Mouse (Mus musculus): ENCODE results near the gene Zfhx3.
A peak's percentile ranks its signal among the peaks of the same experiment; 100 is the strongest.

Zfhx3 gene

GRCm38 (mm10) chr8:108647556-108647955 lies 705.1 kb downstream of the Zfhx3 start:
- no peak for DNase-seq (ENCODE audit: low read depth, low spot score)

DNA sequence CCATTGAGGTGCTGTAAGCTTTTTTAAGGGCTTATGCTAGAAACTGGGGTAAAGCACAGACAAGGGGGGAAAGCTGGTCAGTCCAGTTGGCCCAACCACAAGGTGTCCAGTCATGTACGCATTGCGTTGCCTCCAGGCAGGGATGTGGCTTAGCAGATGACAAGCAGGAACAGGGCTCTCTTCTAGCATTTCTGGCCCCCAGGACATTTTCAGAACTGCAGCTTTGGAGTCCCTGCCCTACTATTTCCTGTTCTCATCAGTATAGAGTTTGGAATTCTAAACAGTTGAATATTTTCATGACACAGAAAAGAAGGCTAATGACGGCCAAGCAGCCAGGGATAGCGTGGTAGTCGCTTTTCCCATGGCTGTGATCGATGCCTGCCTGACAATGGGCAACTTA lies 706.5 kb downstream of the Zfhx3 start:
- DNase-seq (ENCODE audit: low read depth, low spot score) = no peak

GRCm38 (mm10) chr8:108650837-108651236 lies 708.4 kb downstream of the Zfhx3 start:
- DNase-seq (ENCODE audit: low read depth, low spot score) = no peak

- no peak for DNase-seq (ENCODE audit: low read depth, low spot score)
Measured at GRCm38 (mm10) chr8:108661486-108662093, 719.1 kb downstream of the Zfhx3 start.

DNA sequence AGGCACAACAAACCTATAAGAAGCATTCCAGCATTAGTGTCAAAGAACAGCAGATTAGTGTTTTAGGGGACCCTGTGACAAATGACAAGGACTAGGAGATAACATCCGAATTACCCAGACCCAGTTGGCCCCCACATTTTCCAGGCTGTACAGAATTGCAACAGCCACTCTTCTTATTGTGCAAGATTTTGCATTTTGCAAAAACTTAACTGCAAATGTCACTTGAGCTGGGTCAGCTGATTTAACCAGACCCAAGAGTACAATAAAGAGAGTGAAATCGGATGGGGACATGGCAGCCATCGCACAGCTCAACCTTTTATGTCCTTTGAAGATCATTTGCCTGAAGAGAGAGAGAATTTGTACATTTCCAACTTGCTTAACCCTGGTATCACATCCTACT lies 720.3 kb downstream of the Zfhx3 start:
- no peak for DNase-seq (ENCODE audit: low read depth, low spot score)

DNA sequence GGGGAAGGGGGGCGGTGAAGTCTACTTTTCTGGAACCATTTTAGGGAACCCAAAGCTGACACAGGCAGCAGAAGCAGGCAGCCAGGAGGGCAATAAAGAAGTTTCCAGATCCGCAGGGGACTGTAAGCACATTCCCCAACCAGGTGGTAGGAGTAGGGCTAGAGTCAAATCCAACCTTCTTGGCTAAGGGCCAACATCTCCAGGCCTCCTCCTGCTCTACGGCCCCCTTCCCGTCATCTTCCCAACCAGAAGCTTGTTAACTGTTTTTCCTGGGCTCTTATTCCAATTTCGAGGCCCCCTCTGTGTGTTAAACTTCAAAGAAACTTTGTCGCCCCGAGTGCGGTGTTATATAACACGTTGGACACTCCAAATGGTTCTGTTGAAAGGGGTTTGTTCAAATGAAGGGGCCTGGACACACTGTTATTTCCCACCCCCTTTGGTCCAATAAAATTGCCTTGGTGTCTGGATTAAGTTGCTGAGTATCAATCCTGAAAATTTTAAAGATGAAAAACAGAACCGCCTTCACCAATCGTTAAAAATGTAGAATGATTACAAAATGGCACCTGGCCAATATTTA lies 729.6 kb downstream of the Zfhx3 start:
- DNase-seq (ENCODE audit: low read depth, low spot score) = no peak

DNA sequence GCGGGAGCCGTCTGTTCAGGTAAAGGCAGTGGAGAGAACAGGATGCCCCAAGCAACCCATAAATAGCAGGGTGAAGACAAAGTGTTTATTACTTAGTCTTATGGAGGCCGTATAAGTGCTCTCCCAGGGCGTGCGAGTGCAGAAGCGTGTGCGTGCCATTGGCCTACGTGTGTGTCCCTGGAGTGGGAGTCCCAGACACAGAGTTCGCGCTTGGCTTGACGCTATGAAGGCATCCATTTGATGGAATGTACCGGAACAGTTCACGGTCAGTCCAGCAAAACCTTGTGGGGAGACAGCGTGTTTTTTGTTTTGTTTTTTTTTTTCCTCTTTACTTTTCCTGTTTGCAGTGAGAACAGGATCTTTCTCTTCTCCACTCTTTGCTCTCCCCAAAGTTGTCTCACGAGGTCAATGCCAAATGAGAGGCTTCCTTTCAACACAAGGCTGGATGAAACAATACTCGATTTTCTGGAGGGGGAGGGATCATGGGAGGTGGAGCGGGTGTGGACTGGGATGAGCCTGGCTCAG lies 732.6 kb downstream of the Zfhx3 start:
- DNase-seq (ENCODE audit: low read depth, low spot score) = peak; percentile 10

DNA sequence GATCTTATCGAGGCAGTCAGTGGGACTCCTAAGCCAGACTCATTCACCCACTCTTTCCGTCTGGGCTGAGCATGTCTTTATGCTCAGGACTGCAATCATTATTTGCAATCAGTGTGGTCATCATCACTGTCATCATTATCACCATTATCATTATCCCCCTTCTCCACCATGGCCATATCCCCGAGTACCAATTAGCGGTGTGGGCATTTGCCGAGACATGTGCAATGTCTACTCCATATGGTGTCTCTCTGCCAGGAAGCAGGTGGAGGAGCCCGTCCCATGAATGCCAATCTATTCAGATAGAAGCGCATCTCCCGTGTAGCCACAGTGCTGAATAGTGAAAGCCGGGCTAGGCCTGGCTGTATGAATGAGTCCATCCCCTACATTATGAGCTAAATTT lies 747.2 kb downstream of the Zfhx3 start:
- no peak for DNase-seq (ENCODE audit: low read depth, low spot score)

- DNase-seq (ENCODE audit: low read depth, low spot score) = peak; percentile 58
Measured at GRCm38 (mm10) chr8:108690576-108691455, 748.4 kb downstream of the Zfhx3 start.

DNA sequence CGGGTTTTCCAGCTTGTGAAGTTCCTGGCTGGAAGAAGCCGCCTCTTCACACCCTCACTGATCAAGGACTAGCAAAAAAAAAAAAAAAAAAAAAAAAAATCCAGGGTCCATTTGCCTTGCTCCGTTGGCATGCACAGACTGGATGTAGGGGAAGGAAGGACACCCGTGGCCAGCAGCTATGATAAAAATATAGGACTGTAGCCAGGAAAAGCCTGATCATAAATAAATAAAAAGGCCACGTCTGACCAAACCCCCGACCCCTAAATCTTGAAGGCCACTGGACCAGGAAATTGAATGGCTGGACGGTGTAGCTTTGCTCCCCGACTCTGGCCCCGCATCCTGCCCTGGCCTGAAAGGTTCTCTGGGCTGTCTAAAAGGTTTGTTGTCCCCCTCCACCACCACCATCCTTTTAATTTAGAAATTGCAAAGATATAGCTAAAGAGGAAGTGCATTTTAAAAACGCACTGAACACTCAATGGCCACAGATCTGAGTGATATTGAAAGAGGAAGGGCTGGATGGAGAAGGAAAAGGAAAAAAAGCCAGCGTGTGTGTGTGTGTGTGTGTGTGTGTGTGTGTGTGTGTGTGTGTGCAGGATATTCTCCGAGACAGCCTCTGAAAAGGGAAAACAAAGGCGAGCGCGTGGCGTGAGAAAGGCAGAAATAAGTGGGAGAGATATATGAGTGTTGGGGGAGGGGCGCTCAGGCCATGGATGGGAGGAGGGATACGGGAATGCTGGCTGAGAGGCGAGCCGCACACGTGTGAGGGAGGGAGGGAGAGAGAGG lies 749.2 kb downstream of the Zfhx3 start:
- DNase-seq (ENCODE audit: low read depth, low spot score) = peak; percentile 52

GRCm38 (mm10) chr8:108692239-108692627 lies 749.8 kb downstream of the Zfhx3 start:
- DNase-seq (ENCODE audit: low read depth, low spot score) = peak; percentile 73

DNA sequence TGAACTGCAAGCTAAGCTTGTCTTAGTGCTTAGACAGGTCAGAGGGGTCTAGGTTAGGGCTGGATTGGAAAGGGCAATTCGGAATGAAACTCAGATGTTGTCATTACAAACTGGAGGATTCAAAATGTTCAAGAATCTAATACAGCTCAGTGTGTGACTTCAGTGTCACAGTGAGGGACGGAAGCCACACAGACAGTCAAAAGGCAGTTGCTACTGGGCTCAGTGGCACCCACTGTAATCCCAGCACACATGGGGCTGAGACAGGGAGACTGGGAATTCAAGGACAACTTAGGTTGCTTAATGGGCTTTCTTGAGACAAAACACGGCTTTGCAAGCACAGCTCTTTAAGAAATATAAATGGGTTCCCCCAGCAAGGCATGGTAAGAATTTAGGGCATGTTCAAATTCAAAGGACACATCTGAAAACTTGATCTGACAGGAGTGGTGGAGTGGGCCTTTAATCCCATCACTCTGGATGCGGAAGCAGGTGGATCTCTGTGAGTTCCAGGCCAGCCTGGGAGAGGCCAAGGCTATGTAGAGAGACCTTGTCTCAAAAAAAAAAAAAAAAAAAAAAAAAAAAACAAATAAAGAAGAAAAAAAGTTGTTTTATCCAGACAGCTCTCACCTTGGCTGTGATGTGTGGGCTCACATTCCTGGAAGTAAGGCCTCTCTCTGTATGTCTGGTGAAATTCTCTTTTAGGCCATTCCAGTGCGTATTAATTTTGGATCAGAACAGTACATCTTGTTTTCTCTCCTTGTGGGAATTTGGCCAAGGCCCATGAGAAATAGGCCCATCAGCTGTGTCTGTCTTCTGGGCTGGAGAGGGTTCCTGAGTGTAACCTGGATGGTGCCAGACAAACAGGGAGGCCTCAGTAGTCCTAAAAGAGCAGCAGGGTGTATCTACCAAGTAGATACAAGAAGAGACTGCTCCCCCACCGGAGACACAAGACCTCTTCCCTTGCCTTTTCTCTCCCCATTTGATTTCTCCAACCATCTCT lies 750.5 kb downstream of the Zfhx3 start:
- no peak for DNase-seq (ENCODE audit: low read depth, low spot score)

DNA sequence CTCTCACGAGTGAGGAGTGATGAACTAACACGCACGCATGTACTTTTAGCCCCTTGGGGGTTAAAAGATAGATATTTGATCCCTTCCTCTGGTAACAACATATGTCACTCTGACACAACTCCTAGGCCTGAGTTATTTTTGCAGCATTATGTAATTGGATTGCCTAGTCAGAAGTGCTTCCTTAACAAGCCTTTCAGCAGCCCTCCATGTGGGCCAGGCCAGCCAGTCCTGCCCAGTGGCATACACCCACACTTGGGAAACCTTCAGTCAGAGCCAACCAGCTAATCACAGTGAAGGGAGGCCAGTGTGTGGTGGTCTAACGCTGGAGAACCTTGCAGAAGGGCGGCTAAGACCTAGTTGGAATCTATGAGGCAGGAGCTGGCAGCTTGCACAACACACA lies 751.4 kb downstream of the Zfhx3 start:
- peak; percentile 43 for DNase-seq (ENCODE audit: low read depth, low spot score)

GRCm38 (mm10) chr8:108694516-108694915 lies 752.1 kb downstream of the Zfhx3 start:
- DNase-seq (ENCODE audit: low read depth, low spot score) = no peak

GRCm38 (mm10) chr8:108695242-108695880 lies 752.9 kb downstream of the Zfhx3 start:
- DNase-seq (ENCODE audit: low read depth, low spot score) = no peak

DNA sequence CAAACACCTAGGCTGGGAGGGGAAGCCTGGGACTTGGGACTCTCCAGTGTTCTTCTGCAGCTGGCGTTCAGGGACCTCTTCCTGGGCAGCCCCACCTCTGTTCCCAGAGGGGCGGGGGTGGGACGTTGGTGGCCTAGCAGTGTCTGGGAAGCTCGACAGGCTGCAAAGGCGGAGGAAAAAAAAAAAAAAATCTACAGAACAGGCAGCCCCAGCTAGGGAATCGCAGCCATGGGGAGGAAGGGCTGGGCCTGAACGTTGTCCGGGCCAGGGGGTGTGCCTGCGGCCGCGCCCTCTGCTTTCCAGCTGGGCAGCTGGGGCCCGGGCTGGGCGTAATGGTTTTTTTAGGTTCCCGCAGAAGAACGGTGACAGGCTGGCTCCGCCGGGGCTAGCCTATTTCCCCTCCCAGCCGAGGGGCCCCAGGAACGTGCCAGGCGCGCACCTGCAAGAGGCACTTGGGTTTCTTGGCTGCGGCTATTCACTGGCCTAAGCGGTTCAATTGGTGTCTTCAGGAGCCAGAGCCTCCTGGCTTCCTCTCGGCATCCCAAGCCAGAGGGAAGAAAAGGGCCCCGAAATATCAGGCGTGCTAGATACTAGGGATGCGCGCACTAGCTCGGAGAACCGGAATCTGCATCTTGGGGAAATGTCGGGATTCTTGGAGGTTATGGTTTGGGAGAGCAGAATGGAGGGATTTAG lies 753.6 kb downstream of the Zfhx3 start:
- DNase-seq (ENCODE audit: low read depth, low spot score) = no peak

- no peak for DNase-seq (ENCODE audit: low read depth, low spot score)
Measured at GRCm38 (mm10) chr8:108696631-108697410, 754.4 kb downstream of the Zfhx3 start.

GRCm38 (mm10) chr8:108697589-108697988 lies 755.1 kb downstream of the Zfhx3 start:
- no peak for DNase-seq (ENCODE audit: low read depth, low spot score)

All from brain, adult 2 months (tissue).